Mouse (Mus musculus): ENCODE measurements around the gene Syt17.

GRCm38 (mm10) chr7:118491431-118492147, 43.6 kb upstream of the Syt17 start, which contains the start of gene Itpripl2:
- TF ChIP-seq CTCF (IDR thresholded peaks at IDR 0.05; ENCODE audit: low read depth, low read length), result no peak
- TF ChIP-seq TAL1 (conservative IDR thresholded peaks at IDR 0.05; ENCODE audit: low read depth, low read length), result no peak

Measured in G1E (cell line).